Mouse (Mus musculus): Measurements from ENCODE around the gene Syt3. TPM values are rescaled to one million over a fixed set of nuclear protein-coding genes. Genes with fewer than 3 reads are reported as not detected.

The Syt3 gene
- polyA plus RNA-seq, 2 experiments, result 3.3 to 4.6 TPM

DNA sequence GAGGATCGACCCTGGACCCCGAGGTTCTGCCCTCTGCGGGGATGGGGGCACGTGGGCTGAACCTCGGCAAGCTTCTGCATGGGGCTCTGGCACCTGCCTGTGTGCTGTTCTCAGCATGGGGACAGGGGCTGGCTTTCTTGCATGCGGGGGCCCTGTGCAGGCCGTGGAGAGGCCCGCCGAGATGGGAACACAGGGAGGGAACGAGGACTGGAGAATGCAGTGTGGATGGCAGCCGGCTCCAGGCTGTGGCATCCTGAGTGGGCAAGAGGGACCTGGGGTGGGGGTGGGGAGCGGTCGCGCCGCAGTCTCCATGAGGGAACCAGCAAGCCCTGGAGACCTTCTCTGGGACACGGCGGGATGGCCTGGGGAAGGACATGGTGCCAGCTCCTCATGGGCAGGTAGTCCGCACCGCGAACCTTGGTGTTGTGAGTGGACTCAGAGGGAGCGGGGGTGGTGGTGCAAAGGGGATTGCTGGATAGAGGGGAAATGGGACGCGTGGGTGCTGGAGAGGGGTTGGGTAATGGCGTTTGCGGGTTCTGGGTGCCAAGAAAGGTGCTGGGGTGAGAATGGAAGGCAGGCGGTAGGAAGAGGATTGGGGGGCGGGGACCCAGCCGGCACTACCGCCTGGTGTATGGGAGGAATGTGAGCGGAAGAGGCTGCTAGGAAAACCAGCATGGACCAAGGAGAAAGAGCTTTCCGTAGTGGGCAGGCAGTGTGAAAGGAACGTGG, 46.6 kb upstream of the Syt3 start:
- peaks cover 3% of the 10 kb centered on the region; the same call in 1 of the 2 replicates for H3K4me1 ChIP-seq (ENCODE audit: control insufficient read depth, insufficient read depth, low read length)
- H3K36me3 ChIP-seq (ENCODE audit: control insufficient read depth, insufficient read depth, low read length), result no peaks in the 10 kb centered on the region
- peaks cover 59% of the 10 kb centered on the region for H3K27me3 ChIP-seq (ENCODE audit: control insufficient read depth, insufficient read depth, low read length)
- no peak for DNase-seq (ENCODE audit: low spot score)
- no peak overlapping the region for H3K9ac ChIP-seq (ENCODE audit: low read depth, low read length, severe bottlenecking)
- 3% methylated on average over 32 of the region's 32 CpGs for WGBS
- no peak for ATAC-seq (ENCODE audit: low FRiP score, low read depth)
- no peak overlapping the region for H3K4me2 ChIP-seq (replicated peaks; ENCODE audit: low read depth, low read length, severe bottlenecking)
- H3K9me3 ChIP-seq (ENCODE audit: control insufficient read depth, low read length), result no peaks in the 10 kb centered on the region
- no peak overlapping the region for H3K27ac ChIP-seq (replicated peaks; ENCODE audit: low read depth, low read length)
- no peak overlapping the region for H3K4me3 ChIP-seq (replicated peaks; ENCODE audit: low read length)
- no peak for TF ChIP-seq POLR2A (IDR thresholded peaks at IDR 0.05; ENCODE audit: borderline replicate concordance, extremely low read depth, insufficient read depth, insufficient read length)

- no peak overlapping the region for H3K4me2 ChIP-seq (replicated peaks; ENCODE audit: low read depth, low read length, severe bottlenecking)
- no peak overlapping the region for H3K9ac ChIP-seq (ENCODE audit: low read depth, low read length, severe bottlenecking)
- DNase-seq (ENCODE audit: low spot score) (no peak), ATAC-seq (ENCODE audit: low FRiP score, low read depth) (no peak)
- H3K9me3 ChIP-seq (ENCODE audit: control insufficient read depth, low read length), result no peaks in the 10 kb centered on the region
- peaks cover 3% of the 10 kb centered on the region; the same call in 1 of the 2 replicates for H3K4me1 ChIP-seq (ENCODE audit: control insufficient read depth, insufficient read depth, low read length)
- no peaks in the 10 kb centered on the region for H3K36me3 ChIP-seq (ENCODE audit: control insufficient read depth, insufficient read depth, low read length)
- no peak for TF ChIP-seq POLR2A (IDR thresholded peaks at IDR 0.05; ENCODE audit: borderline replicate concordance, extremely low read depth, insufficient read depth, insufficient read length)
- H3K4me3 ChIP-seq (replicated peaks; ENCODE audit: low read length), result no peak overlapping the region
- WGBS, result 59% methylated on average over 6 of the region's 6 CpGs
- H3K27me3 ChIP-seq (ENCODE audit: control insufficient read depth, insufficient read depth, low read length), result peaks cover 46% of the 10 kb centered on the region
- no peak overlapping the region for H3K27ac ChIP-seq (replicated peaks; ENCODE audit: low read depth, low read length)
These were observed 43.7 kb upstream of the Syt3 start for GRCm38 (mm10) chr7:44340226-44340625.

GRCm38 (mm10) chr7:44341119-44341518, 42.8 kb upstream of the Syt3 start:
- no peaks in the 10 kb centered on the region for H3K4me1 ChIP-seq (ENCODE audit: control insufficient read depth, insufficient read depth, low read length)

DNA sequence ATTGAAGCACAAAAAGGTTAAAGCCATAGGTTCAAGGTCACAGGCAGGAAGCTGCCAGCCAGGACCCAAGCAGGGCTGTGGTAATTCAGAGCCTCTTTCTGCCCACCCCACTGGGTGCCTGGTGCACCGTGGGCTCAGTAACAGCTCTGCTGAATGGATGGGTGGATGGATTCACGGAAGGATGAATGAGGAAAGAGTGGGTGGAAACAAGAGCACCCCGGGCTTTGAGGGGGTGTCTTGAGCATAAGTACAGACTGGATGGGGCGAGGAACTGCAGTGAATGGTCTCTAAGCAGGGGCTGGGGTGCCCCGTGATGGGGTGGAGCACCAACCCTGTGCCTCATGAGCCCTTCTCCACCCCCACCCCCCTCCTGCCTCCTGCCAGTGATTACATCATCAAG, 42.2 kb upstream of the Syt3 start:
- Histone ChIP-seq H3K27me3 (ENCODE audit: control insufficient read depth, insufficient read depth, low read length) (peaks cover 31% of the 10 kb centered on the region), H3K4me2 (replicated peaks; ENCODE audit: low read depth, low read length, severe bottlenecking) (no peak overlapping the region), H3K4me1 (ENCODE audit: control insufficient read depth, insufficient read depth, low read length) (no peaks in the 10 kb centered on the region), H3K27ac (replicated peaks; ENCODE audit: low read depth, low read length) (no peak overlapping the region), H3K9ac (ENCODE audit: low read depth, low read length, severe bottlenecking) (no peak overlapping the region), H3K9me3 (ENCODE audit: control insufficient read depth, low read length) (no peaks in the 10 kb centered on the region), H3K4me3 (replicated peaks; ENCODE audit: low read length) (no peak overlapping the region), H3K36me3 (ENCODE audit: control insufficient read depth, insufficient read depth, low read length) (no peaks in the 10 kb centered on the region)
- no peak for TF ChIP-seq POLR2A (IDR thresholded peaks at IDR 0.05; ENCODE audit: borderline replicate concordance, extremely low read depth, insufficient read depth, insufficient read length)
- ATAC-seq (ENCODE audit: low FRiP score, low read depth) (no peak), DNase-seq (ENCODE audit: low spot score) (no peak)
- 71% methylated on average over 5 of the region's 5 CpGs for WGBS

More at GRCm38 (mm10) chr7:44341119-44341518, 42.8 kb upstream of the Syt3 start:
- WGBS, result 87% methylated on average over 10 of the region's 10 CpGs
- Histone ChIP-seq H3K9ac (ENCODE audit: low read depth, low read length, severe bottlenecking) (no peak overlapping the region), H3K27ac (replicated peaks; ENCODE audit: low read depth, low read length) (no peak overlapping the region), H3K4me2 (replicated peaks; ENCODE audit: low read depth, low read length, severe bottlenecking) (no peak overlapping the region), H3K36me3 (ENCODE audit: control insufficient read depth, insufficient read depth, low read length) (no peaks in the 10 kb centered on the region), H3K4me3 (replicated peaks; ENCODE audit: low read length) (no peak overlapping the region), H3K9me3 (ENCODE audit: control insufficient read depth, low read length) (no peaks in the 10 kb centered on the region), H3K27me3 (ENCODE audit: control insufficient read depth, insufficient read depth, low read length) (peaks cover 37% of the 10 kb centered on the region)
- no peak for DNase-seq (ENCODE audit: low spot score)
- ATAC-seq (ENCODE audit: low FRiP score, low read depth), result no peak
- TF ChIP-seq POLR2A (IDR thresholded peaks at IDR 0.05; ENCODE audit: borderline replicate concordance, extremely low read depth, insufficient read depth, insufficient read length), result no peak

GRCm38 (mm10) chr7:44343459-44344015, 40.4 kb upstream of the Syt3 start:
- no peaks in the 10 kb centered on the region for H3K9me3 ChIP-seq (ENCODE audit: control insufficient read depth, low read length)
- no peak overlapping the region for H3K4me2 ChIP-seq (replicated peaks; ENCODE audit: low read depth, low read length, severe bottlenecking)
- H3K27ac ChIP-seq (replicated peaks; ENCODE audit: low read depth, low read length), result no peak overlapping the region
- H3K36me3 ChIP-seq (ENCODE audit: control insufficient read depth, insufficient read depth, low read length), result no peaks in the 10 kb centered on the region
- TF ChIP-seq POLR2A (IDR thresholded peaks at IDR 0.05; ENCODE audit: borderline replicate concordance, extremely low read depth, insufficient read depth, insufficient read length), result no peak
- ATAC-seq (ENCODE audit: low FRiP score, low read depth), result no peak
- no peak overlapping the region for H3K4me3 ChIP-seq (replicated peaks; ENCODE audit: low read length)
- no peak for DNase-seq (ENCODE audit: low spot score)
- H3K4me1 ChIP-seq (ENCODE audit: control insufficient read depth, insufficient read depth, low read length), result no peaks in the 10 kb centered on the region
- H3K9ac ChIP-seq (ENCODE audit: low read depth, low read length, severe bottlenecking), result no peak overlapping the region
- 17% methylated on average over 9 of the region's 11 CpGs for WGBS
- H3K27me3 ChIP-seq (ENCODE audit: control insufficient read depth, insufficient read depth, low read length), result peaks cover 18% of the 10 kb centered on the region

All from limb, embryonic 14.5 days (tissue).